Mouse (Mus musculus) adrenal gland, postnatal 25 days (tissue): Measurements from ENCODE around the gene Olfr171. TPM values are rescaled to one million over a fixed set of nuclear protein-coding genes. Genes with fewer than 3 reads are reported as not detected.
"Not testable (repeated sequence)": the region's sequence is repeated elsewhere in the genome, so short reads cannot be mapped to it uniquely, and the experiment has no call there.

Experiments
- DNase-seq: peaks from one replicate; pipeline ENCODE4 v3.0.0; 2021; ENCODE audit warnings: mixed read lengths
- long read RNA-seq: library from polyadenylated mRNA; stranded (forward); transcript quantifications from one replicate; pipeline ENCODE4 v2.0.0, GENCODE M21; 2021
- total RNA-seq: library from RNA; stranded (reverse); gene quantifications from 2 replicates; pipeline ENCODE4 v1.2.3, GENCODE M21; 2021

Gene Olfr171
- not detected in 2 replicates for total RNA-seq
- long read RNA-seq = 0 reads

GRCm38 (mm10) chr16:19629816-19630215 lies at the start of gene Olfr171:
Gene Olfr171 (minus strand): TSS chr16:19629916.
- no peak for DNase-seq

- no peak for DNase-seq
Measured at GRCm38 (mm10) chr16:19670768-19671357, 41.1 kb upstream of the Olfr171 start.

- DNase-seq = no peak
Measured at GRCm38 (mm10) chr16:19666312-19666711, 36.6 kb upstream of the Olfr171 start.

GRCm38 (mm10) chr16:19611782-19612181 lies 17.9 kb downstream of the Olfr171 start, which contains the start of gene Olfr170:
Gene Olfr170 (minus strand): TSS chr16:19611882.
- DNase-seq = not testable (repeated sequence)

GRCm38 (mm10) chr16:19603166-19603565 lies 26.6 kb downstream of the Olfr171 start:
- DNase-seq = no peak

Other genes starting within 250 kb of the Olfr171 start
- not detected in 2 replicates for gene Olfr165, start 206.8 kb downstream of the Olfr171 start, total RNA-seq
- not detected in 2 replicates for gene Olfr166, start 146.2 kb downstream of the Olfr171 start, total RNA-seq
- gene Olfr167, start 107.7 kb downstream of the Olfr171 start, total RNA-seq = not detected in 2 replicates
- not detected in 2 replicates for gene Olfr168, start 94.4 kb downstream of the Olfr171 start, total RNA-seq
- gene Olfr169, start 58.1 kb downstream of the Olfr171 start, total RNA-seq = not detected in 2 replicates
- gene Olfr170, start 18.0 kb downstream of the Olfr171 start, total RNA-seq = not detected in 2 replicates
- gene Lamp3, start 76.5 kb upstream of the Olfr171 start, total RNA-seq = not detected in 2 replicates
- 0.94 and 1.9 TPM in 2 replicates for gene B3gnt5, start 130.3 kb upstream of the Olfr171 start, total RNA-seq